Mouse (Mus musculus) MN1 (cell line): ENCODE measurements around the gene Prss30.
A peak's percentile ranks its signal among the peaks of the same experiment; 100 is the strongest.
"Not testable (repeated sequence)": the region's sequence is repeated elsewhere in the genome, so short reads cannot be mapped to it uniquely, and the experiment has no call there.

ENCODE experiments used
- DNase-seq: peaks from one replicate; pipeline ENCODE4 v3.0.0-alpha.2; 2016; ENCODE audit warnings: low spot score

The Prss30 gene

GRCm38 (mm10) chr17:23984989-23985388, 4.6 kb upstream of the Prss30 start:
- no peak for DNase-seq

GRCm38 (mm10) chr17:23982912-23983311, 2.5 kb upstream of the Prss30 start:
- no peak for DNase-seq

- no peak for DNase-seq
Measured at GRCm38 (mm10) chr17:23979471-23979870, 895 bp downstream of the Prss30 start.

- no peak for DNase-seq
Measured at GRCm38 (mm10) chr17:23976665-23977064, 3.7 kb downstream of the Prss30 start.

- DNase-seq = no peak
Measured at GRCm38 (mm10) chr17:23971315-23971714, 9.1 kb downstream of the Prss30 start.

- peak; percentile 37 for DNase-seq
Measured at GRCm38 (mm10) chr17:23969231-23969630, 11.1 kb downstream of the Prss30 start.

- no peak for DNase-seq
Measured at GRCm38 (mm10) chr17:23968780-23969179, 11.6 kb downstream of the Prss30 start.

- no peak for DNase-seq
Measured at GRCm38 (mm10) chr17:23966658-23967401, 13.5 kb downstream of the Prss30 start.

GRCm38 (mm10) chr17:23965805-23966425, 14.5 kb downstream of the Prss30 start:
- no peak for DNase-seq

GRCm38 (mm10) chr17:23961573-23962122, 18.7 kb downstream of the Prss30 start:
- no peak for DNase-seq

- DNase-seq = peak; percentile 83
Measured at GRCm38 (mm10) chr17:23960084-23960738, 20.2 kb downstream of the Prss30 start.

- DNase-seq = no peak
Measured at GRCm38 (mm10) chr17:23955174-23955573, 25.2 kb downstream of the Prss30 start, which contains the start of gene Sbpl. Gene Sbpl (minus strand): TSS chr17:23955274.

- DNase-seq = not testable (repeated sequence)
Measured at GRCm38 (mm10) chr17:23950828-23951227, 29.5 kb downstream of the Prss30 start.

GRCm38 (mm10) chr17:23949068-23949467, 31.3 kb downstream of the Prss30 start:
- DNase-seq = no peak

GRCm38 (mm10) chr17:23947486-23947885, 32.9 kb downstream of the Prss30 start:
- DNase-seq = not testable (repeated sequence)

GRCm38 (mm10) chr17:23941372-23941771, 39.0 kb downstream of the Prss30 start, which contains the start of gene Sbp:
Gene Sbp (plus strand): TSS chr17:23941672.
- no peak for DNase-seq

- no peak for DNase-seq
Measured at GRCm38 (mm10) chr17:23931157-23931556, 49.2 kb downstream of the Prss30 start.

- peak; percentile 86 for DNase-seq
Measured at GRCm38 (mm10) chr17:23925090-23925493, 55.3 kb downstream of the Prss30 start.

GRCm38 (mm10) chr17:23924531-23925007, 55.8 kb downstream of the Prss30 start:
- peak; percentile 93 for DNase-seq
